Mouse (Mus musculus) CH12.LX (cell line): Measurements from ENCODE around the gene Scgn. TPM values are rescaled to one million over a fixed set of nuclear protein-coding genes. Genes with fewer than 3 reads are reported as not detected.
A peak's percentile ranks its signal among the peaks of the same experiment; 100 is the strongest.

ENCODE experiments used
- DNase-seq: peaks from one replicate; pipeline ENCODE4 v3.0.0-alpha.2; 2013; ENCODE audit errors: extremely low read depth
- H3K27ac ChIP-seq: 2 replicates; pipeline ENCODE4 v1.5.1; 2012; ENCODE audit warnings: low read depth, mild to moderate bottlenecking, control low read depth, moderate library complexity; ENCODE audit not compliant: insufficient read depth
- H3K27me3 ChIP-seq: replicated peaks from 2 replicates; pipeline ENCODE3; 2012; ENCODE audit warnings: inconsistent platforms
- H3K36me3 ChIP-seq, 2 experiments: replicated peaks in 1 of 2; 2 replicates each; pipeline versions ENCODE3 to v1.6.1; 2012; ENCODE audit warnings: inconsistent platforms in 1 of 2, low read length in 1 of 2, mild to moderate bottlenecking in 1 of 2, mixed read lengths in 1 of 2, moderate library complexity in 1 of 2; ENCODE audit not compliant: control insufficient read depth in 1 of 2, insufficient read depth in 1 of 2
- H3K4me1 ChIP-seq, 2 experiments: 2 replicates each; pipeline ENCODE4 v1.6.1; 2012; ENCODE audit warnings: inconsistent platforms in 1 of 2, moderate library complexity in 1 of 2; ENCODE audit not compliant: insufficient read depth in 2 of 2, control insufficient read depth in 1 of 2
- H3K4me2 ChIP-seq: 2 replicates; pipeline ENCODE4 v1.6.1; 2012; ENCODE audit warnings: low read depth, mild to moderate bottlenecking, control low read depth; ENCODE audit not compliant: poor library complexity, insufficient read depth, severe bottlenecking
- H3K4me3 ChIP-seq, 3 experiments: fragments of 150-350 bp in 1 of 3; sonication (generic) in 1 of 3; replicated peaks in 1 of 3; 2 replicates each; pipeline versions ENCODE3 to v1.5.1; 2011 to 2012; ENCODE audit warnings: low read depth in 2 of 3, low read length in 2 of 3, mild to moderate bottlenecking in 2 of 3, moderate library complexity in 2 of 3, control low read depth in 1 of 3, improper control_type of control experiment in 1 of 3, inconsistent platforms in 1 of 3, mixed read lengths in 1 of 3; ENCODE audit not compliant: poor library complexity in 1 of 3
- H3K79me2 ChIP-seq: replicated peaks from 2 replicates; pipeline ENCODE4 v1.6.1; 2012; ENCODE audit warnings: mild to moderate bottlenecking, moderate library complexity; ENCODE audit not compliant: control insufficient read depth, poor library complexity, insufficient read depth, severe bottlenecking; ENCODE audit errors: extremely low read depth
- H3K9ac ChIP-seq: 2 replicates; pipeline ENCODE4 v1.6.1; 2012; ENCODE audit warnings: low read depth, mild to moderate bottlenecking, control low read depth, moderate library complexity; ENCODE audit not compliant: insufficient read depth
- H3K9me3 ChIP-seq: replicated peaks from 2 replicates; pipeline ENCODE3; 2012; ENCODE audit warnings: low read length, inconsistent platforms, mixed read lengths
- BHLHE40 ChIP-seq: IDR thresholded peaks from 2 replicates; pipeline ENCODE4 v1.6.1; 2011; ENCODE audit warnings: mild to moderate bottlenecking, low read depth, low read length, improper control_type of control experiment
- CHD1 ChIP-seq: IDR thresholded peaks from 2 replicates; pipeline ENCODE4 v1.6.1; 2012; ENCODE audit warnings: low read depth, low read length, improper control_type of control experiment, inconsistent platforms
- CTCF ChIP-seq, 2 experiments: IDR thresholded peaks in 1 of 2; conservative IDR thresholded peaks in 1 of 2; 2 replicates each; pipeline ENCODE4 v1.5.1; 2011 to 2012; ENCODE audit warnings: low read depth in 2 of 2, low read length in 2 of 2, improper control_type of control experiment in 1 of 2, inconsistent platforms in 1 of 2, mild to moderate bottlenecking in 1 of 2, moderate library complexity in 1 of 2
- ETS1 ChIP-seq: conservative IDR thresholded peaks from 2 replicates; pipeline ENCODE4 v1.6.1; 2012; ENCODE audit warnings: low read depth, mild to moderate bottlenecking, inconsistent platforms, low read length, improper control_type of control experiment, moderate library complexity
- MAZ ChIP-seq: IDR thresholded peaks from 2 replicates; pipeline ENCODE4 v1.6.1; 2012; ENCODE audit warnings: low read depth, mild to moderate bottlenecking, inconsistent platforms, low read length, improper control_type of control experiment, moderate library complexity
- MEF2A ChIP-seq: IDR thresholded peaks from 2 replicates; pipeline ENCODE4 v1.6.1; 2014; ENCODE audit warnings: low read depth, mild to moderate bottlenecking, inconsistent platforms, low read length, improper control_type of control experiment, borderline replicate concordance
- NRF1 ChIP-seq: IDR thresholded peaks from 2 replicates; pipeline ENCODE4 v1.6.1; 2014; ENCODE audit warnings: low read depth, mild to moderate bottlenecking, inconsistent platforms, low read length, improper control_type of control experiment, moderate library complexity
- RAD21 ChIP-seq: IDR thresholded peaks from 2 replicates; pipeline ENCODE4 v1.6.1; 2011; ENCODE audit warnings: low read depth, mild to moderate bottlenecking, low read length, improper control_type of control experiment, moderate library complexity
- SIN3A ChIP-seq: IDR thresholded peaks from 2 replicates; pipeline ENCODE4 v1.6.1; 2012; ENCODE audit warnings: low read length, improper control_type of control experiment, inconsistent platforms
- SMC3 ChIP-seq: IDR thresholded peaks from 2 replicates; pipeline ENCODE4 v1.6.1; 2011; ENCODE audit warnings: low read depth, low read length, improper control_type of control experiment
- ZMIZ1 ChIP-seq: IDR thresholded peaks from 2 replicates; pipeline ENCODE4 v1.6.1; 2012; ENCODE audit warnings: low read depth, mild to moderate bottlenecking, inconsistent platforms, low read length, improper control_type of control experiment
- ZNF384 ChIP-seq: IDR thresholded peaks from 2 replicates; pipeline ENCODE4 v1.6.1; 2012; ENCODE audit warnings: low read depth, low read length, improper control_type of control experiment, inconsistent platforms
- dilution Hi-C: fragments of 300-500 bp; cut with MboI; formaldehyde crosslinking; loops from 2 replicates; pipeline ENCODE4 v1.14.3; 2020; ENCODE audit warnings: low sequenced_read_pairs; ENCODE audit not compliant: extremely low pct_unique_long_range_greater_than_20kb, extremely low pct_ligation_motif_present
- in situ Hi-C: fragments of 300-500 bp; cut with MboI; formaldehyde crosslinking; loops from 3 replicates; pipeline ENCODE4 v1.14.3; 2019; ENCODE audit warnings: low sequenced_read_pairs, low pct_ligation_motif_present, low pct_unique_long_range_greater_than_20kb, mixed read lengths
- polyA plus RNA-seq: library from polyadenylated mRNA; unstranded; fragments of >175 nt; gene quantifications from 2 replicates; pipeline ENCODE4 v1.2.1, GENCODE M21; 2012; ENCODE audit warnings: low read depth; ENCODE audit not compliant: insufficient read length
- total RNA-seq, 2 experiments: library from RNA; depleted of rRNA; stranded (reverse); fragments of 300-350 nt in 1 of 2; fragments of >200 nt in 1 of 2; gene quantifications; 2 replicates each; pipeline ENCODE4 v1.2.3; 2012 to 2014

Scgn gene
- total and polyA plus RNA-seq, 3 experiments = not detected

DNA sequence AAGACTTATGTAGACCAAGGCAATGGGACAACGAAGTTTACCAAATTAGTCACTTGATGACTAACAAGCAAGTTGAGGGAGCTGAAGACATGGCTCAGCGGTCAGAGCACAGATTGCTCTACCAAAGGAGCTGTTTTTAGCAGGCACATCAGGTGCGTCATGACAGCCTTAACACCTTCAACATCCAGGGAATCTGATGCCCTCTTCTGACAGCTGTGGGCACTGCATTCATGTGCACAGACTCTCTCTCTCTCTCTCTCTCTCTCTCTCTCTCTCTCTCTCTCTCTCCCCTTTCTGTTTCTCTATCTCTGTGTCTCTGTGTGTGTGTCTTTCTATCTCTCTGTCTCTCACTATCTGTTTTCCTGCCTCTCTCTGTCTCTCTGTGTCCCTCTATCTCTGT is 40.1 kb downstream of the Scgn start:
- dilution Hi-C loops (no loop called here), in situ Hi-C loops (no loop called here)
- Histone ChIP-seq H3K36me3 (no peaks in the 10 kb centered on the region), H3K4me2 (no peak overlapping the region), H3K27ac (no peak overlapping the region), H3K9ac (no peak overlapping the region), H3K9me3 (no peaks in the 10 kb centered on the region), H3K4me3 (no peak overlapping the region)
- TF ChIP-seq ZMIZ1 = no peak
- peak; percentile 33 to 58; a peak in 3 of 4 replicates for TF ChIP-seq CTCF (conservative IDR thresholded peaks at IDR 0.05 in 1 of 2, IDR thresholded peaks at IDR 0.05 in 1 of 2; ENCODE audit: low read depth in 2 of 2, low read length in 2 of 2)
- peak; percentile 9; the same call in 1 of the 2 replicates for TF ChIP-seq MEF2A
- peak; percentile 51 for TF ChIP-seq SMC3
- TF ChIP-seq BHLHE40 = 0 out of 2 replicates have a peak, but pooled peaks have one; percentile 17
- no peak for TF ChIP-seq CHD1
- TF ChIP-seq RAD21 = peak; percentile 38
- no peak for TF ChIP-seq ETS1
- TF ChIP-seq, all 38 proteins: peak for 5
- Histone ChIP-seq H3K27me3 (no peaks in the 10 kb centered on the region), H3K4me1 (peaks cover 3 to 9% of the 10 kb centered on the region in 2 experiments; a peak in 3 of 4 replicates), H3K79me2 (no peaks in the 10 kb centered on the region)
- DNase-seq = peak; percentile 29

DNA sequence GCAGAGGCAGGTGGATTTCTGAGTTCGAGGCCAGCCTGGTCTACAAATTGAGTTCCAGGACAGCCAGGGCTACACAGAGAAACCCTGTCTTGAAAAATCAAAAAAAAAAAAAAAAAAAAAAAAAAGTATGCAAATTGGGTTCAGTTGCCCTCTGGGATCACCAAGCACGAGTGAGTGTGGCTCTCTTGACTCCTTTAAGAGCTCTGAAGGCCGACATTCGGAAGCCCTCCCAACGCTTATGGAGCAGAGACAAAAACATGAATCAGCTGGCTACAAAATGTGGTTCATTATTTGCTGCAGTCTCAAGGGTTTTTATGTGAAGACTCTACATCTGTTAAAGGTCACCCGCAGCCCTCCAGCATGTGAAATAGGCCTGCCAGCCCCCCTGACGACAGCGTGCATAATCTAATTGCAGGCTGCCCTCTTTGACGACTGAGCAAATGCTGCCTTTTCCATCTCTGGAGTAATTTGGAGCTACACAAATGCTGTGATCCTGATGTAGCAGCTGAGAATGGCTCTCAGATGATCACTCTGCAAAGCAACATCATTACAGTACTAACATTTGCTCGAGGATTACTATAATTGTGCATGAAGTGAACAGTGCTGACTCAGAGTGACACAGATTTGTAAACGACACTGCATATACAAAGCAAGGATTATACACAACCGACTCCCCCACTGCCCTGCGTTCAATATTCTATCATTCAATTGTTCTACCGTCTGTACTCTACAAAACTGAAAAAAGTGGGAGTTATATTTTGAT is 41.3 kb downstream of the Scgn start:
- Histone ChIP-seq H3K4me1 (peaks cover 3 to 9% of the 10 kb centered on the region in 2 experiments; a peak in 3 of 4 replicates), H3K36me3 (no peaks in the 10 kb centered on the region), H3K4me3 (no peak overlapping the region), H3K79me2 (no peaks in the 10 kb centered on the region), H3K9ac (no peak overlapping the region), H3K27me3 (no peaks in the 10 kb centered on the region), H3K9me3 (no peaks in the 10 kb centered on the region), H3K4me2 (no peak overlapping the region), H3K27ac (no peak overlapping the region; the same call in 1 of the 2 replicates)
- no peak for DNase-seq
- in situ Hi-C loops (no loop called here), dilution Hi-C loops (no loop called here)
- no peak for TF ChIP-seq MAZ
- peak; percentile 44; the same call in 1 of the 2 replicates for TF ChIP-seq ZNF384

DNA sequence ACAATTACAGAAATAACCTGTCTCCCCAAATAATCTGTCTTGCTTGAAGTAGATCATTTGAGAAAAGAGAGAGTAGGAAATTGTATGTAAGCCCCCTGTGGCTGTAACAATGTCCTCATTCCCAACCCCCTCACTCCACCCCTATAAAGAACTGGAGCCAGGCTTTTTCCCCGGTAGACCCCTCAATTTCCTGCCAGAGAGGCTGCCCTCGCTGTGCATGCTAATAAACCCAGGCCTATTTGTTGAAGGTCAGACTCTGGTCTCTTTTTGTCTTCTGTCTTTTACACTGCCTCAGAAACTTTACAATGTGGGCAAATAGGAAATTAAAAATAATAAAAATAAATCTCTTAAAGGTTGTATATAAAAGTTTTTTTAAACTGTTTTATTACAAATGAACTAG is 44.8 kb downstream of the Scgn start:
- H3K27me3 ChIP-seq = no peaks in the 10 kb centered on the region
- H3K9me3 ChIP-seq = no peaks in the 10 kb centered on the region
- no peak overlapping the region for H3K4me3 ChIP-seq
- no peaks in the 10 kb centered on the region for H3K36me3 ChIP-seq
- no peak overlapping the region for H3K27ac ChIP-seq
- H3K79me2 ChIP-seq = no peaks in the 10 kb centered on the region
- dilution Hi-C loops = no loop called here
- no peak for TF ChIP-seq NRF1
- TF ChIP-seq SIN3A = no peak
- TF ChIP-seq MEF2A = no peak
- no peak for TF ChIP-seq SMC3
- in situ Hi-C loops = no loop called here
- no peak overlapping the region for H3K9ac ChIP-seq
- no peak for DNase-seq
- peaks cover 3 to 6% of the 10 kb centered on the region in 2 experiments; a peak in 2 of 4 replicates for H3K4me1 ChIP-seq
- no peak overlapping the region for H3K4me2 ChIP-seq
